Mouse (Mus musculus): ENCODE measurements around the gene Spns1.
A peak's percentile ranks its signal among the peaks of the same experiment; 100 is the strongest.
"Not testable (repeated sequence)": the region's sequence is repeated elsewhere in the genome, so short reads cannot be mapped to it uniquely, and the experiment has no call there.

Spns1 gene

GRCm38 (mm10) chr7:126377278-126378158 is at the start of gene Spns1:
Gene Spns1 (minus strand): TSS chr7:126377450.
- peak; percentile 79 to 87 for DNase-seq (ENCODE audit: low read depth in 1 of 2, low spot score in 2 of 2)

- DNase-seq (ENCODE audit: low read depth in 1 of 2, low spot score in 2 of 2): no peak
These were observed 46.9 kb upstream of the Spns1 start for GRCm38 (mm10) chr7:126424161-126424560.

GRCm38 (mm10) chr7:126421756-126422155 is 44.5 kb upstream of the Spns1 start:
- DNase-seq (ENCODE audit: low read depth in 1 of 2, low spot score in 2 of 2): no peak

GRCm38 (mm10) chr7:126418496-126418895 is 41.2 kb upstream of the Spns1 start:
- no peak for DNase-seq (ENCODE audit: low read depth in 1 of 2, low spot score in 2 of 2)

- no peak for DNase-seq (ENCODE audit: low read depth in 1 of 2, low spot score in 2 of 2)
These were observed 40.4 kb upstream of the Spns1 start for GRCm38 (mm10) chr7:126417606-126418005.

- DNase-seq (ENCODE audit: low read depth in 1 of 2, low spot score in 2 of 2): no peak
These were observed 39.8 kb upstream of the Spns1 start for GRCm38 (mm10) chr7:126417045-126417444.

- no peak for DNase-seq (ENCODE audit: low read depth in 1 of 2, low spot score in 2 of 2)
These were observed 39.4 kb upstream of the Spns1 start for GRCm38 (mm10) chr7:126416615-126417014.

- no peak for DNase-seq (ENCODE audit: low read depth in 1 of 2, low spot score in 2 of 2)
These were observed 37.5 kb upstream of the Spns1 start, which contains the start of gene Cd19 for GRCm38 (mm10) chr7:126414725-126415124. Gene Cd19 (minus strand): TSS chr7:126414889.

GRCm38 (mm10) chr7:126411061-126411460 is 33.8 kb upstream of the Spns1 start:
- DNase-seq (ENCODE audit: low read depth in 1 of 2, low spot score in 2 of 2): no peak

- no peak for DNase-seq (ENCODE audit: low read depth in 1 of 2, low spot score in 2 of 2)
These were observed 31.4 kb upstream of the Spns1 start for GRCm38 (mm10) chr7:126408686-126409085.

GRCm38 (mm10) chr7:126402518-126402917 is 25.3 kb upstream of the Spns1 start:
- not testable (repeated sequence) for DNase-seq (ENCODE audit: low read depth in 1 of 2, low spot score in 2 of 2)

GRCm38 (mm10) chr7:126399548-126399947 is 22.3 kb upstream of the Spns1 start:
- DNase-seq (ENCODE audit: low read depth in 1 of 2, low spot score in 2 of 2): peak; percentile 13 to 68

- no peak for DNase-seq (ENCODE audit: low read depth in 1 of 2, low spot score in 2 of 2)
These were observed 20.6 kb upstream of the Spns1 start for GRCm38 (mm10) chr7:126397822-126398221.

GRCm38 (mm10) chr7:126397221-126397620 is 20.0 kb upstream of the Spns1 start:
- no peak for DNase-seq (ENCODE audit: low read depth in 1 of 2, low spot score in 2 of 2)

- peak; percentile 89 to 92 for DNase-seq (ENCODE audit: low read depth in 1 of 2, low spot score in 2 of 2)
These were observed 19.3 kb upstream of the Spns1 start, which contains the start of gene Nfatc2ip for GRCm38 (mm10) chr7:126396298-126397119. Gene Nfatc2ip (minus strand): TSS chr7:126396737.

- not testable (repeated sequence) for DNase-seq (ENCODE audit: low read depth in 1 of 2, low spot score in 2 of 2)
These were observed 15.0 kb upstream of the Spns1 start for GRCm38 (mm10) chr7:126392086-126392884.

- no peak for DNase-seq (ENCODE audit: low read depth in 1 of 2, low spot score in 2 of 2)
These were observed 10.9 kb upstream of the Spns1 start for GRCm38 (mm10) chr7:126388185-126388584.

GRCm38 (mm10) chr7:126383565-126383964 is 6.3 kb upstream of the Spns1 start:
- no peak for DNase-seq (ENCODE audit: low read depth in 1 of 2, low spot score in 2 of 2)

GRCm38 (mm10) chr7:126376903-126377277 is 360 bp downstream of the Spns1 start:
- DNase-seq (ENCODE audit: low read depth in 1 of 2, low spot score in 2 of 2): no peak

GRCm38 (mm10) chr7:126375012-126375411 is 2.2 kb downstream of the Spns1 start:
- DNase-seq (ENCODE audit: low read depth in 1 of 2, low spot score in 2 of 2): no peak

- DNase-seq (ENCODE audit: low read depth in 1 of 2, low spot score in 2 of 2): no peak
These were observed 2.7 kb downstream of the Spns1 start for GRCm38 (mm10) chr7:126374526-126374925.
